Comparison of ENCODE assay signal across 8 mouse cellular contexts in the genomic region with DNA sequence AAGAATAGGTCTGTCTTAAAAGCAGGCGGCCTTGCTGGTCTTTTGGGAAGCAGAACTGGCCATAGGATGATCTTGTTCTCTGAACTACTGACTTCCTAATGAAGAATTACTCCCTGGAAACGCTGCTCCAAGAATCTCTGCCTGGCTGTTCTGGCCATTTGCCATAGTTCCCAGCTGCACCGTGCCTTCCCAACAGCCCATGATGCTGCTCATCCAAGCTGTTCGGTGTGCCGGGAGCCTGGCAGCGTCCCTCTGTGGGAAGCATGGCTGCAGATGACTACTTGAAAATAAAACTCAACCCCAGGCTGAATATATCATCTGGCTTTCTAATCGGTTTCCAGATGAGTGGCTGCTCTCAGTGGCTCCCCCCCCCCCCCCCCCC.
A peak's percentile ranks its signal among the peaks of the same experiment; 100 is the strongest.
DNase-seq lines count a peak whose midpoint lies in the region; ATAC-seq and TF ChIP-seq lines count a peak whose summit lies in the region.

No protein-coding gene starts in this region.

- no peak overlapping the region for H3K27ac ChIP-seq in heart, embryonic 11.5 days (ENCODE audit: low read depth, low read length)
- H3K27ac ChIP-seq in cerebellum, adult 2 months (ENCODE audit: insufficient read depth, low read length): no peak overlapping the region
- peak overlapping the region; percentile 54; the same call in 1 of the 2 replicates for H3K27ac ChIP-seq in midbrain, embryonic 14.5 days (replicated peaks; ENCODE audit: low read depth, low read length)

- no peak overlapping the region for H3K4me2 ChIP-seq in heart, embryonic 11.5 days
- no peak overlapping the region for H3K4me2 ChIP-seq in midbrain, embryonic 14.5 days (ENCODE audit: low read length)

- H3K36me3 ChIP-seq in heart, embryonic 11.5 days (ENCODE audit: control insufficient read depth, insufficient read depth, low read length): no peaks in the 10 kb centered on the region
- no peaks in the 10 kb centered on the region for H3K36me3 ChIP-seq in midbrain, embryonic 14.5 days (ENCODE audit: control insufficient read depth, insufficient read depth, low read length)

- intact Hi-C loops in gastrocnemius, postnatal 14 days (cut with DNase I; ENCODE audit: low total_unique reads): no loop called here

- H3K4me3 ChIP-seq in heart, embryonic 11.5 days (ENCODE audit: low read depth, low read length): no peak overlapping the region
- no peak overlapping the region for H3K4me3 ChIP-seq in cerebellum, adult 2 months (replicated peaks; ENCODE audit: insufficient read depth, low read depth, low read length)
- no peak overlapping the region for H3K4me3 ChIP-seq in midbrain, embryonic 14.5 days (replicated peaks; ENCODE audit: low read depth, low read length)

- no peak for ATAC-seq in heart, embryonic 11.5 days (replicated peaks; ENCODE audit: insufficient number of reproducible peaks, low FRiP score, low TSS enrichment)
- peak; percentile 66 for ATAC-seq in midbrain, embryonic 14.5 days (ENCODE audit: low FRiP score, low TSS enrichment)
- ATAC-seq in megakaryocyte, adult 5-6 weeks (ENCODE audit: poor library complexity, severe bottlenecking): no peak
- no peak for ATAC-seq in activated CD4-positive, CD25-positive, alpha-beta regulatory T cell, adult 4 months

- no peak for TF ChIP-seq CTCF in cerebellum, adult 2 months (IDR thresholded peaks at IDR 0.05; ENCODE audit: borderline replicate concordance, insufficient read depth, low read depth, low read length)

- WGBS in heart, embryonic 11.5 days (ENCODE audit: insufficient replicate concordance): 82% methylated on average over 7 of the region's 7 CpGs
- 15% methylated on average over 7 of the region's 7 CpGs for WGBS in cerebellum, adult 2 months
- WGBS in midbrain, embryonic 14.5 days: 35% methylated on average over 7 of the region's 7 CpGs

- no peaks in the 10 kb centered on the region for H3K27me3 ChIP-seq in heart, embryonic 11.5 days (ENCODE audit: control insufficient read depth, insufficient read depth, low read length)
- no peaks in the 10 kb centered on the region for H3K27me3 ChIP-seq in cerebellum, adult 2 months (ENCODE audit: control insufficient read depth, insufficient read depth, low read length)
- H3K27me3 ChIP-seq in midbrain, embryonic 14.5 days (ENCODE audit: control insufficient read depth, insufficient read depth, low read length): no peaks in the 10 kb centered on the region

- H3K4me1 ChIP-seq in heart, embryonic 11.5 days (ENCODE audit: control insufficient read depth, insufficient read depth, low read length): peaks cover 5% of the 10 kb centered on the region; the same call in 1 of the 2 replicates
- H3K4me1 ChIP-seq in cerebellum, adult 2 months (ENCODE audit: control insufficient read depth, insufficient read depth, low read length): peaks cover 20% of the 10 kb centered on the region
- H3K4me1 ChIP-seq in midbrain, embryonic 14.5 days (ENCODE audit: control insufficient read depth, insufficient read depth, low read length): peaks cover 25% of the 10 kb centered on the region

- H3K9me3 ChIP-seq in heart, embryonic 11.5 days (replicated peaks; ENCODE audit: control insufficient read depth, low read length): no peaks in the 10 kb centered on the region
- H3K9me3 ChIP-seq in midbrain, embryonic 14.5 days (ENCODE audit: control insufficient read depth, low read length): no peaks in the 10 kb centered on the region

- TF ChIP-seq POLR2A in cerebellum, adult 2 months (IDR thresholded peaks at IDR 0.05; ENCODE audit: borderline replicate concordance, insufficient read depth, low read length): no peak

- H3K9ac ChIP-seq in heart, embryonic 11.5 days (ENCODE audit: low read depth, low read length): no peak overlapping the region
- H3K9ac ChIP-seq in midbrain, embryonic 14.5 days (replicated peaks; ENCODE audit: low read length): no peak overlapping the region

- DNase-seq in heart, adult 9 months (ENCODE audit: low spot score in 2 of 2): peak; percentile 11 to 14
- DNase-seq in cerebellum, adult 2 months: peak; percentile 72 to 82
- peak; percentile 64 for DNase-seq in gastrocnemius, postnatal 14 days
- peak; percentile 82 to 85 for DNase-seq in layer of hippocampus, postnatal 10 days (ENCODE audit: low spot score in 2 of 2)
- DNase-seq in midbrain, embryonic 14.5 days: peak; percentile 78

Comparison
In these comparisons a context has a peak if more than half of its experiments do, and no peak if none do; other contexts are left out.
1. DNase-seq: peak in every context shown above with its lines; median percentile 84 in layer of hippocampus, postnatal 10 days; 78 in midbrain, embryonic 14.5 days; 77 in cerebellum, adult 2 months; 64 in gastrocnemius, postnatal 14 days; 12 in heart, adult 9 months.